Mouse (Mus musculus): Measurements from ENCODE around the gene Sh2b3.

DNA sequence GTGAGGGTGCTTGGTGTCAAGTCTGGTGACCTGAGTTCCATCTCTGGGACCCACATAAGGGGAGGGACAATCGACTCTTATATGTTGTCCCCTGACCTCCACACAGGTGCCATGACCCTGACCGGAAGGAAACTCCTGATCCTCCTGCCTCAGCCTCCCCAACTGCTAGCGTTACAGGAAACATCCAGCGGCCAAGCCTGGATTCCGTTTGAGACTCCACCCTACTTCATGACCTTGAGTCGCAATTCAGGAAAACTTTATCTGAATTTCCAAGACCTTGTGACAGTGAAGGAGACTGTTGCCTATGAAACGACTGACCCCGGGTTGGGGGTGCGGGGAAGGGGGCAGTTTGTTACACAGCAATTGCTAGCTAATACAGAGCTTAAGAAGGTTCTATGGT is 4.1 kb upstream of the Sh2b3 start:
- TF ChIP-seq CTCF (IDR thresholded peaks at IDR 0.05; ENCODE audit: extremely low read depth, insufficient read length, insufficient replicate concordance, low read depth, low read length) (no peak), POLR2A (IDR thresholded peaks at IDR 0.05; ENCODE audit: low read depth, low read length) (no peak)

Measured in small intestine, adult 2 months (tissue).